Mouse (Mus musculus) liver, postnatal 0 days (tissue): Measurements from ENCODE around the gene Ttll6. TPM values are rescaled to one million over a fixed set of nuclear protein-coding genes. Genes with fewer than 3 reads are reported as not detected.

Source experiments
- ATAC-seq: fragments of 200-750 bp; cut with Nextera tagmentation; 2 replicates; pipeline ENCODE4 v1.8.0; 2017; ENCODE audit warnings: mild to moderate bottlenecking, moderate library complexity
- DNase-seq: peaks from one replicate; pipeline ENCODE4 v3.0.0-alpha.2; 2016
- H3K27ac ChIP-seq: fragments of 300-500 bp; sonication (generic); 2 replicates; pipeline ENCODE4 v1.5.1; 2014; ENCODE audit warnings: antibody characterized with exemption, moderate library complexity, mild to moderate bottlenecking, low read depth
- H3K27me3 ChIP-seq: fragments of 300-500 bp; sonication (generic); 2 replicates; pipeline ENCODE4 v1.6.1; 2014; ENCODE audit warnings: low read length, control low read depth, mixed read lengths; ENCODE audit not compliant: insufficient read depth
- H3K36me3 ChIP-seq: fragments of 300-500 bp; sonication (generic); replicated peaks from 2 replicates; pipeline ENCODE4 v1.6.1; 2014; ENCODE audit warnings: mild to moderate bottlenecking, control low read depth, low read length, moderate library complexity, mixed read lengths; ENCODE audit not compliant: insufficient read depth
- H3K4me1 ChIP-seq: fragments of 300-500 bp; sonication (generic); 2 replicates; pipeline ENCODE4 v1.6.1; 2014; ENCODE audit warnings: antibody characterized with exemption, mild to moderate bottlenecking, control low read depth; ENCODE audit not compliant: insufficient read depth
- H3K4me2 ChIP-seq: fragments of 300-500 bp; sonication (generic); 2 replicates; pipeline ENCODE4 v1.6.1; 2014; ENCODE audit warnings: low read depth, mild to moderate bottlenecking, low read length, moderate library complexity, mixed read lengths
- H3K4me3 ChIP-seq: fragments of 300-500 bp; sonication (generic); 2 replicates; pipeline ENCODE4 v1.5.1; 2014; ENCODE audit warnings: low read depth, low read length
- H3K9ac ChIP-seq: fragments of 300-500 bp; sonication (generic); replicated peaks from 2 replicates; pipeline ENCODE4 v1.6.1; 2014; ENCODE audit warnings: mild to moderate bottlenecking, moderate library complexity
- H3K9me3 ChIP-seq: fragments of 300-500 bp; sonication (generic); 2 replicates; pipeline ENCODE4 v1.6.1; 2016; ENCODE audit warnings: mild to moderate bottlenecking, control low read depth, low read length, mixed read lengths
- CTCF ChIP-seq: sonication (generic); IDR thresholded peaks from 2 replicates; pipeline ENCODE4 v1.5.1; 2016; ENCODE audit warnings: antibody characterized with exemption, low read depth
- EP300 ChIP-seq: IDR thresholded peaks from 2 replicates; pipeline ENCODE4 v1.6.1; 2016; ENCODE audit warnings: antibody characterized with exemption, low read depth, mild to moderate bottlenecking
- WGBS: fragments of 180-500 bp; shearing (Covaris S2); extraction: QIAGEN DNeasy Blood & Tissue Kit; methylation state at CpG from one replicate; pipeline ENCODE4 v1.1.7; 2014; ENCODE audit not compliant: insufficient replicate concordance; 5-methylcytosine and 5-hydroxymethylcytosine counted together
- polyA plus RNA-seq: library from polyadenylated mRNA; unstranded; fragments of >200 nt; fragmentation: Nextera tagmentation; extraction: Ambion mirVana; gene quantifications from 2 replicates; pipeline ENCODE4 v1.2.1, GENCODE M21; 2015

Gene Ttll6
- polyA plus RNA-seq, 1 experiment from 2014 or later, result not detected

GRCm38 (mm10) chr11:96189810-96190522 lies 56.4 kb downstream of the Ttll6 start:
- no peak overlapping the region for H3K4me3 ChIP-seq
- H3K4me2 ChIP-seq, result no peak overlapping the region
- no peaks in the 10 kb centered on the region for H3K4me1 ChIP-seq
- H3K27ac ChIP-seq, result no peak overlapping the region
- no peak for TF ChIP-seq EP300
- TF ChIP-seq CTCF, result no peak
- DNase-seq (no peak), ATAC-seq (no peak)
- no peak overlapping the region for H3K9ac ChIP-seq
- WGBS, result under 1% methylated on average over 28 of the region's 28 CpGs
- no peaks in the 10 kb centered on the region for H3K36me3 ChIP-seq
- no peaks in the 10 kb centered on the region for H3K9me3 ChIP-seq
- peaks cover 96% of the 10 kb centered on the region for H3K27me3 ChIP-seq

GRCm38 (mm10) chr11:96191132-96191531 lies 57.5 kb downstream of the Ttll6 start:
- WGBS, result 6% methylated on average over 5 of the region's 5 CpGs
- no peak for ATAC-seq
- H3K4me2 ChIP-seq, result no peak overlapping the region

GRCm38 (mm10) chr11:96193521-96194400 lies 60.2 kb downstream of the Ttll6 start, which contains the start of gene Hoxb13:
TSS of gene Hoxb13 (plus strand) at chr11:96194316.
- peaks cover 99% of the 10 kb centered on the region for H3K27me3 ChIP-seq
- H3K4me3 ChIP-seq, result no peak within 1 kb of the TSS
- 2% methylated on average over 34 of the region's 35 CpGs for WGBS
- H3K9me3 ChIP-seq, result no peaks in the 10 kb centered on the region
- no peak for ATAC-seq
- H3K27ac ChIP-seq, result no peak within 1 kb of the TSS
- no peak for DNase-seq
- no peaks in the 10 kb centered on the region for H3K36me3 ChIP-seq
- no peak within 1 kb of the TSS for H3K4me2 ChIP-seq
- TF ChIP-seq CTCF (no peak), EP300 (no peak)
- H3K4me1 ChIP-seq, result no peaks in the 10 kb centered on the region
- no peak within 1 kb of the TSS for H3K9ac ChIP-seq

More at GRCm38 (mm10) chr11:96191132-96191531, 57.5 kb downstream of the Ttll6 start:
- peaks cover 98% of the 10 kb centered on the region for H3K27me3 ChIP-seq
- no peak overlapping the region for H3K9ac ChIP-seq
- TF ChIP-seq CTCF, result no peak
- no peak for TF ChIP-seq EP300
- H3K27ac ChIP-seq, result no peak overlapping the region
- H3K36me3 ChIP-seq, result no peaks in the 10 kb centered on the region
- no peak for DNase-seq
- no peaks in the 10 kb centered on the region for H3K9me3 ChIP-seq
- no peaks in the 10 kb centered on the region for H3K4me1 ChIP-seq
- H3K4me3 ChIP-seq, result no peak overlapping the region

GRCm38 (mm10) chr11:96194401-96194710 lies 60.8 kb downstream of the Ttll6 start:
- Histone ChIP-seq H3K4me2 (no peak overlapping the region), H3K27me3 (peaks cover 99% of the 10 kb centered on the region), H3K4me3 (no peak overlapping the region), H3K36me3 (no peaks in the 10 kb centered on the region), H3K27ac (no peak overlapping the region), H3K9me3 (no peaks in the 10 kb centered on the region), H3K4me1 (no peaks in the 10 kb centered on the region), H3K9ac (no peak overlapping the region)
- DNase-seq (no peak), ATAC-seq (no peak)
- WGBS, result 5% methylated on average over 10 of the region's 10 CpGs
- no peak for TF ChIP-seq CTCF
- TF ChIP-seq EP300, result no peak

- no peak overlapping the region for H3K27ac ChIP-seq
- no peaks in the 10 kb centered on the region for H3K9me3 ChIP-seq
- WGBS, result 9% methylated on average over 11 of the region's 11 CpGs
- H3K4me3 ChIP-seq, result no peak overlapping the region
- peaks cover 100% of the 10 kb centered on the region for H3K27me3 ChIP-seq
- ATAC-seq, result no peak
- H3K4me1 ChIP-seq, result no peaks in the 10 kb centered on the region
- no peaks in the 10 kb centered on the region for H3K36me3 ChIP-seq
- TF ChIP-seq EP300 (no peak), CTCF (no peak)
- H3K9ac ChIP-seq, result no peak overlapping the region
- no peak overlapping the region for H3K4me2 ChIP-seq
- no peak for DNase-seq
Observed at GRCm38 (mm10) chr11:96194961-96195640, 61.5 kb downstream of the Ttll6 start.

GRCm38 (mm10) chr11:96195769-96196280 lies 62.2 kb downstream of the Ttll6 start:
- 4% methylated on average over 20 of the region's 20 CpGs for WGBS
- no peak for ATAC-seq
- DNase-seq, result no peak
- H3K4me2 ChIP-seq, result no peak overlapping the region
- H3K27ac ChIP-seq, result no peak overlapping the region
- no peaks in the 10 kb centered on the region for H3K36me3 ChIP-seq
- H3K27me3 ChIP-seq, result peaks cover 100% of the 10 kb centered on the region
- H3K9ac ChIP-seq, result no peak overlapping the region
- no peak overlapping the region for H3K4me3 ChIP-seq
- TF ChIP-seq EP300, result no peak
- no peak for TF ChIP-seq CTCF
- H3K4me1 ChIP-seq, result no peaks in the 10 kb centered on the region
- H3K9me3 ChIP-seq, result no peaks in the 10 kb centered on the region
